Mouse (Mus musculus) spleen, adult 12 weeks (tissue): ENCODE results near the gene Serpine1.

Experiments used
- DNase-seq: peaks from one replicate; pipeline ENCODE4 v3.0.0; 2022; ENCODE audit warnings: low spot score

Serpine1 gene

DNA sequence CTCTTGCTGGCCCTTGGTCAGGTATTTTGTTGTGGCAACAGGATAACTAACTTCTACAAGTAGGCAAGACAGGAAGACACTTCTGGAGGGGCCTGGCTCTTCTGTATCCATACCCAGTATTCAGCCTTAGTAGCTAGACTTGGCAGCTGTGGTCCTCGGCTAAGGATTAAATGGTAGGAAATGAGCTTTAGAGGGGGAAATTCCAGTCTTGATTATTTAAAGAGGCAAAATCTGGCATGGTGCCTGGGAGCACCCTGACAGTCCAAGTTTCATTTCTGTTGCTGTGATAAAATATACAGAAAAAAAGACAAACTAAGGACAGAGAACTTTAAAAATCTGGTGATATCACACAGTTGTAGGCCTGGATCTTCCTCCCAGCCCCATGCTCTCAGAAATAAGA, 24.0 kb upstream of the Serpine1 start:
- DNase-seq: no peak

DNA sequence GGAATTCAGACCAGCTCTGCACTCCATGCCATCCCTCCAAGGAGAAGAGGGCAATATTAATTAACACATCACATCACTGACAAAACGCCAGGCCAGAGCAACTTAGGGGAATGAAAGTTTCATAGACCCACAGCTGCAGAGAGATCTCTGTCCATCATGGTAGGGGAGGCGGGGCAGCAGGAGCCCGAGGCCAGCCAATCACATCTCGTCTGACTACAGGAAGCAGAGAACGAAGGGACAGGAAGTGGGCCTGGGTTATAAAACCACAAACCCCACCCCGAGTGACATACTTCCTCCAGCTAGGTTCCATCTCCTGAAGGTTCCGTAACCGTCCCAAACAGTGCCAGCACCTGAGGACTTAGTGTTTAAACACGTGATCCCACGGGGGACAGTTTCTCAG, 23.1 kb upstream of the Serpine1 start:
- DNase-seq: no peak

DNA sequence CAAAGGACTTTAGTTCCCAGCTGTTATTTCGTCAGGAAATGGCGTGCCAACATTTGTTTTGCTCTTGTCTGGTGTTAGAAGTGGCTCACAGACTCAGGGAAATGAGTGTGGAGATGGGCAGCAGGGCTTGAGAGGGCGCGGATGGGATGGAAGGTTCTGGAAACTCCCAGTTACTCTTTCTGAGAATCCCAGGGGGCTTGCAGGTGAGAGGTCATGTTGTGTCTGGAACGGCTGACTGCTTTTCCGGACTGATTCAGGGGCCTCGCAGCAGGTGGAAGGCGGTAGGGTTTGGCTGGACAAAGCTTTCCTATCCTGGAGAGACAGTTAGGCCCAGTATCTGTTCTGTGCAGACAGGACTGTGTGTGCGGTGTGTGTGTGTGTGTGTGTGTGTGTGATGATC, 21.7 kb upstream of the Serpine1 start:
- DNase-seq: no peak

DNA sequence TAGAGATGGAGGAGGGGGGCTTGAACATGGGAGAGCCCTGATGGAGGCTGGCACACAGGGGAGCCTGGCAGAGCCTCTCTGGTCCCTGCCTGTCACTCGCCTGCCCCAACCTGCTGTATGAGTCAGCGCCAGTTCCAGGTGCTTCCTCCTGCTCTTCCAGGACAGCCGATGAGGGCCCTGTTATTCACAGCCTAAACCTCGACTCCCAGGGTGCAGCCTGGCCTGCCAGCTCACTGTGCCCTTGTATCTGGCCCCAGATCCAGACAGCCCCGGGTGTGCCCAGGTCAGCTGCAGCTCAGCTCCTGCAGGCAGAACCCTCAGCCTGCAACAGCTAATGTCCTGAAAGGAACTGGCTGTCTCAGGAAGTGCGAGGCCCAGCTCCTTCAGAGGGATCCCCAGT, 19.5 kb upstream of the Serpine1 start:
- no peak for DNase-seq

DNA sequence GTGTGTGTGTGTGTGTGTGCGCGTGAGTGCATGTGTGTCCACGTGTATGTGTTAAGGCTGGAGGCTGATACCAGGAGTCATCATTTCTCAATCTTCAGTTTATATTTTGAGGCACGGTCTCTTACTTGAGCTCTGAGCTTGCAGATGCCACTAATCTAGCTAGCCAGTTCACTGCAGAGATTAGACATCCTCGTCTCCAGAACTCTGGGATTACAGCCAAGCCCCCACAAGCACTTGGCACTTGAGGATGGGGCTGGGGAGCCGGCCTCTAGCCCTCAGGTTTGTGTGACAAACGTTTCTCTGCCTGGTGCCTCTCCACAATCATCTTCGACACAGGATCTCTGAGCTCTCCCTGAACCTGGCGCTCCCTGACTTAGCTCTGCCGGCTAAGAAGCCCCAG, 18.8 kb upstream of the Serpine1 start:
- no peak for DNase-seq

DNA sequence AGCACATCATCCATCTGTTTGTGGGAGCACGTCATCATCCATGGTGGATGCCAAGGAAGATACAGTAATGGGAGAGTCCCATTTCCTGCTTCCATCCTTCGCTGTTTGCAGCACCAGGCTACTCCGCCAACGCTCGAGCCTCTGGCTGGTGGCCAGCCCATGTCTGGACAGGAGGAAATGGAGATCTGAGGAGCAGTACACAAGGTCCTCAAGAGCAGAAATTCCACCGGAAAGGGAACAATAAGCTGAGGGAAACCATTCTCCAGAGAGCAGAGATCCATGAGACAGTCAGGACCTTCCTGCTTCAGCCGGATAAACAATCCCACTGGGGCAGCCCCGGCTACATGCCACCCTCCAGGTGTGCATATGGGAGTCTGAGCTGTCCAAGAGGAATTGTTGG, 15.3 kb upstream of the Serpine1 start:
- DNase-seq: no peak

DNA sequence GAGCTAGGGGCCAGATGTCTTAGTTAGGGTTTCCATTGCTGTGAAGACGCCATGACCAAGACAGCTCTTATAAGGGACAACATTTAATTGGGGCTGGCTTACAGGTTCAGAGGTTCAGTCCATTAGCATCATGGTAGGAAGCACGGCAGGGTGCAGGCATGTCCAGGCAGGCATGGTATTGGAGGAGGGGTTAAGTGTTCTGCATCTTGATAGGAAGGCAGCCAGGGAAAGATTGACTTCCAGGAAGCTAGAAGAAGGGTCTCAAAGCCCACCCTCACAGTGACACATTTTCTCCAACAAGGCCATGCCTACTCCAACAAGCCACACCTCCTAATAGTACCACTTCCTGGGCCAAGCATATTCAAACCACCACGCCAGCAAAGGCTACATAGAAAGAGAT, 13.7 kb upstream of the Serpine1 start:
- DNase-seq: no peak

DNA sequence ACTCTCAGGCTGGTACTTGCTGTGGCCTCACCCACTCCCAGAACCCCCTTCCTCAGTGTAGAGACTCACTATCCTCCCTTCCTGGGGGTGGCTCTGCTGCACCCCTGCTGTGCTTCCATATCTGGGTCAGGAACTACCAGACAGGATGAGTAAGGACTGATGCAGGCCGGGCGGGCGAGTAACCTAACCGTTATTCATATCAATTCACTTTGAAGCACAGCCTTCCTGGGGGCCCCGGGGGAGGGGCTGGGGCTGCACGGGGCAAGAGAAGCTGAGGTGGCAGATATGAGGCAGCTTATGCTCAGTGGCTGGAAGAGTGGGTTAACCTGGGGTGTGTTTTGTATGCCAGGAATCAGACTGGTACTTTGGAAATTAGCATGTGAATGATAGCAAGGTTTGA, 13.0 kb upstream of the Serpine1 start:
- no peak for DNase-seq

DNA sequence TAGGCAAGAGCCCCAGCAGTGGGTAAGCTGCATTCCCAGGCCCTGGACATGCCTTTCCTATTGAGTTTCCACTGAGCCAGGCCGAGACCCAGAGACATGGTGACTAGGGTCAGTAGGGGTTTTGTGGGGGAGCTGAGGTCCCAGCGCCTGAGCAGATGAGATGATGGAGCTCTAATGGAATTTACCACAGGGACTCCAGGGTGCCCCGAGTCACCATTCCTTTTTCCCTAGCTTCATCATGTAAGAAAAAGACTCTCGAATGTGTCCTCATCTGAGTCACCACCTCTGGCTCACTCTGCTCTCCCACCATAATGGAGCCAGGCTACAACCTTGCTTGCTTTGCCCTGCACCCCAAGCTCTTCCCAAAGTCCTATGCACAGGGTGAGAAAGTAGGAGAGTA, 11.0 kb upstream of the Serpine1 start:
- DNase-seq: no peak

DNA sequence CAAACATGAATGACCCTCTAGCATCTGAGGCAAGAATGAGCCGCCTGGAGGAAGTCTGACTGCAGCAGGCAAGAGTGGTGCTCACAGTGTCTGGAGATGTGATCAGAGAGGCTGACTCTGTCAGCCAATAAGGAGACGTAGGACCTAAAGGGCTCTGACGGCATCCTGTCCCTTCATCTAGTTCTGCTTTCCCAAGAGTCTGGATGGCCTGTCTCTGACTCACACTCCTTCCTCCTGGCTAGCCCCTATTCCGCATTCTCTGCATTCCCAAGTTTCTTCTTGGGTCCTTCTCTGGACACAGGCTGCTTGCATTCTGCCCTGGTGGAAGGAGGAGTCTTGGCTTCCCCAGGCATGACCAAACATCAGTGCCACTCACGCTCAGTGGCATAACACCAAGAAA, 7.8 kb upstream of the Serpine1 start:
- no peak for DNase-seq

DNA sequence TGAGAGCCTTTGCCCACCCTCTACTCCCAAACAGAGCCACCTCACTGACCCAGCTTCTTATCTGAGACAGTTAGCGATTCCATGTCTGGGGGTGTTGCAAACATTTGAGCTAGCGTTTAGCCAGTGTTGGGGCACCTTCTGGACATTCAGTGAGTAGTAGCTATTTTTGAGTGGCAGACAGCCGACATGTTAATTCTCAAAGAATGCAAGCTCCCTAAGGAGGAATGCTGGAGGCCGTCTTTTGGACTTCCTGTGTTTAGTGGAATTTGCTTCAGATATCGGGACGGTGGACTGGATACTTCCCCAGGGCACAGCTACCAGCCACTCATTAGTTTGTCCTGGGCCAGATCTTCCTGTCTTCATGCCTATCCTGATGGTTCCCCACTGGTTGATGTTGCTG, 6.5 kb upstream of the Serpine1 start:
- DNase-seq: no peak

DNA sequence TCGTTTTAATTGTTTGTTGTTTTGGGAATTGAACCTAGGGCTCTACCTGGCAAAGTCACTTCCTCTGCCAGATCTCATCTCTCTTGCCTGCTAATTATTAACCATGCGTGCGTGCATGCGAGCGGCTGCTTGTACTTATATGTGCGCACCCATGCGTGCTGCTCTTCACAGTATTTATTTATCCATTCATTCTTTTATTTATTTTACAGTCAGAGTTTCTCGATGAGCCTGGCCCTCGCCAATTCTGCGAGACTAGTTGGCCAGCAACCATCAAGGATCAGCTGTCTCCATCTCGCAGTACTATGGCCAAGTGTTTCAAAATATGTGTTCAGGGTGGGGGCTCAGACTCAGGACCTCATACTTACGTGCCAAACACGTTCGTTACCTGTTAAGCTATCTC, 6.0 kb upstream of the Serpine1 start:
- DNase-seq: no peak

DNA sequence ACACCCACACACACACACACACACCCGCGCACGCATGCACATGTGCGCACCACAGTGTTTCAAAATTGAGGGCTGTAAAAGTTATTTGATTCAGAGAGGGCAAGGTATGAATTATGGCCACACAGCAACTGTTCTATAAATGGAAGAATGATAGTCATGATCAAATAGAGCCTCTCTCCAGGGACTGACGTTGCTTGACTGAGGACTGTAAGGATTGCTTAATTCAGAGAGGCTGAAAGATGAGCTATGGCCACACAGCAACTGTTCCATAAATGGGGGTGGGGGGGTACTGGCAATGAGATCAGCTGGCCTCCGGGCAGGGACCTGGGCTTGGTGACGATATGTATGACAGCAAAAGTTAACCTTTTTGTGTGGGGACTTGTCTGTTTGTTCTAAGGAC, 5.1 kb upstream of the Serpine1 start:
- no peak for DNase-seq

DNA sequence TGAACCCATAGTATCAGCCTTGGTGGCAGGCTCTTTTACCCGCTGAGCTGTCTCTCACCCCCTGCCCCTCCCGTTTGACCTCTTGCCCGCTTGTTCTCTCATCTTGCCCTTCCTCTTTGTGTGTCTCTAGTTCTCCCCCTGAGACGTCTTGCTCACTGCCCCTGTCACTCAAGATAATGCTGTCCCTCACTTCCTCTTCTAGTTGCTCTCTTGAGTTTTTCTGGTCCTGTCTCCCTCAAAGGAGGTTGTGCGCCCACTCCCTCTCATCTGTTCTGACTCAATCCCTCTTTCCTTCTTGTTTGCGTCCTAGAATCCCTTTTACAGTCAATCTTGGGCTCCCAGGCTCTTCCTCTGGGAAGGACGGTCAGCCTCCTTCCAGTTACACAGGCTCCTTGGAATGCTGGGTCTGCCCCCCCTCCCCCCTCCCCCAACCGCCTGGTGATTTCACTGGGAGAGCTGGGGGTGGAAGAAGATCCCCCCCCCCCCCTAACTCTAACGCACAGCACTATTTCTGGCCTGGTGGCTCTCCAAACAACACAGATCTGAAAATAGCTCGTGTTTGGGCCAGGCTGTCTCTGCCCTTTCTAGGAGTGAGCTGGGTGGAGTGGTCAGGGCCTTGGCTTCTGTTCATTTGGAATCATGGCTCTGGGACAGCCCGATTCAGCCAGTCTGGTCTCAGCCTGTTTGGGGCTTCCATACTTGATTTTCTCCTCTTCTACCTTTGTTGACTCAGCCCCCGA, 4.3 kb upstream of the Serpine1 start:
- no peak for DNase-seq

DNA sequence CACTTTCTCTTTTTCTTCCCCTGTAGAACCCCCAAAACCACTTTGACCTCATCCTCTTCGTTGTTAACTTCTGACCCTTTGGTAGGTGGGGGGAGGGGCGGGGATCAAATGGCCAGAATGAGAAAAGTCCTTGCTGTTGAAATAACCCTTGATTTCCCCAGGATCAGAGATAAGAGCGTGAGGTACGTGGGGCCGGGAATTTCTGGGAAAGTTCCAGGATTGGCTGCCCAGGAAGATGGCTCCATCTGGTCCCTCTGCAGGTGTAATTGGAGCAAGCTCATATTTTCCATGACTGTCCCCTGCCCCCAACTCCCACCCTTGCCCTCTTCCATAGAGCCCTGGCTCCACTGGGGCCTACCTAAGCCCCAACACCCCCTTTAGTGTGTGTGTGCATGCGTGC, 3.7 kb upstream of the Serpine1 start:
- DNase-seq: no peak

DNA sequence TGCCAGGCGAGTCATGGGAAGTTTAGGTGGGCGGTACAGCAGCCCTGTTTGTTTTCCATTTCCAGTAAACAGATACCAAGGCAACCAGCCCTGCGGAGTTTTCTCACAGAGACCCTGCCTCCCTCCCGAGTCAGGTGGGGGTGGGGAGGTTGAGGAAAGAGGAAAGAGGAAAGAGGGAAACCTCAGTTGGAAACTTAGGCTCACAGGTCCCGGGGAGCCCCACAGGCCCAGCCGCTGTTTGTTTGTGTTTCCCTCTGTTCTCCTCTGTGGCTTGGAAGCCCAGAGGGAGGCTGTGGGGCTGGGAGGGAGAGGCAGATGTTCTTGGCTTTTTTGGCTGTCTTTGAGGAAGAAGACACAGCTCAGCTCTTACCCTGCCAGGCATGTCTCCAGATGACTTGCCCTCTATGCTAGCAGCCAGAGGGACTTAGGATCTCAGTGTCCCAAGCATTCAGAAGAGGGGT, 2.2 kb upstream of the Serpine1 start:
- no peak for DNase-seq

DNA sequence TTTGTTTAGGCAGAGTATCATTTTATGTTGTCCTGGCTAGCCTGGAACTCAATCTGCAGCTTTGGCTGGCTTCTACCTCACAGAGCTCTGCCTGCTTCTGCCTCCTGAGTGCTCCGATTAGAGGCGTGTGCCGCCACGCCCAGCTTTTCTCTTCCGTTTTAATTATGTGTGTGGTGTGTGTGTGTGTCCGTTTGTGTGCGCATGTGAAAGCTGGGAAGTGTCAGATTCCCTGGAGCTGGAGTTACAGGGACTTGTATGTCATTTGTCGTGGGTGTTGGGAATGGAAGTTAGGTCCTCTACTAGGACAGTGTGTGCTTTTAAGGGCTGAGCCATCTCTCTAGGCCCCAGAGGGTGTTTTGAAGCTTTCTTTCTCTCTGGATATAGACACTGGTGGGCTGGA, 1.1 kb upstream of the Serpine1 start:
- DNase-seq: no peak

DNA sequence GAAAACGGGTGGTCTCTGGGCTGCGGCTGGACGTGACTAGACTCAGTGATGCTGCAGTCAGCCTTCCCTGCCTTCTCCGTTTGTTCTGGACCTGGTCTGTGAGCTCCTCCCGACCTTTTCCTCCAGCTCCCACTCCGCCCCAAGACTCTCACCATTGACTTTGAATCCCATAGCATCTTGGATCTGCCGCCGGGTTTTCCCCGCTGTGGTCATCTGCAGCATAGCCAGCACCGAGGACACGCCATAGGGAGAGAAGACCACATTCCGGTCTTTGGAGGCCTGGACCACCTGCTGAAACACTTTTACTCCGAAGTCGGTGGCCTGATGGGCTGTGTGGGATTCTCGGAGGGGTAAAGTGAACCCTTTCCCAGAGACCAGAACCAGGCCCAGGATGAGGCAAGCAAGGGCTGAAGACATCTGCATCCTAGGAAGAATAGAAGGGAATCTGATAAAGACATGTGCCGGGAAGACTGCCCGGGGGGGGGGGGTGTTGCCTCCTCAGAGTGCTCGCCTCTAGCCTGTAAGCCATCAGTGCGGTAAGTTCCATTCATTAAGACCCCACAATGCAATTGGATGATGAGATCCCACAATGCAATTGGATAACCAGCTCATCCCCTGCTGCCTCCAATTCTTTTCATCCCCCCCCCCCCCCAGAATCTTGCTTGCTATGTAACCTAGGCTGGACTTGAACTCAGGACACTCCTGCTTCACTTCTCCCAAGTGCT, 1.0 kb downstream of the Serpine1 start:
- no peak for DNase-seq

DNA sequence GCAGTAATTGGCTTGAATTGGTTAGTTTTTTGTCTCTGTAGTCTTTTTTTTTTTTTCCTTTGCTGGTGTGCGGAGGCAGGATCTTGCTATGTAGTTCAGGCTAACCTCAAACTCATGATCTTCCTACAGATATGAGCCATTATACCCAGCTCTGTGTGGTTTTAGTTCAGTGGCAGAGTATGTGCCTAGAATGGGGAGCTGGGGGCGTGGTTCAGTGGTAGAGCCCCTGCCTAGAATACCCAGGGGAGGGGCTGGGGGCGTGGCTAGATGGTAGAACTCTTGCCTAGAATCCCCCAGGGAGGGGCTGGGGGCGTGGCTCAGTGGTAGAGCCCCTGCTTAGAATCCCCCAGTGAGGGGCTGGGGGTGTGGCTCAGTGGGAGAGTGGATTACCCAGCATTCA, 3.4 kb downstream of the Serpine1 start:
- no peak for DNase-seq

DNA sequence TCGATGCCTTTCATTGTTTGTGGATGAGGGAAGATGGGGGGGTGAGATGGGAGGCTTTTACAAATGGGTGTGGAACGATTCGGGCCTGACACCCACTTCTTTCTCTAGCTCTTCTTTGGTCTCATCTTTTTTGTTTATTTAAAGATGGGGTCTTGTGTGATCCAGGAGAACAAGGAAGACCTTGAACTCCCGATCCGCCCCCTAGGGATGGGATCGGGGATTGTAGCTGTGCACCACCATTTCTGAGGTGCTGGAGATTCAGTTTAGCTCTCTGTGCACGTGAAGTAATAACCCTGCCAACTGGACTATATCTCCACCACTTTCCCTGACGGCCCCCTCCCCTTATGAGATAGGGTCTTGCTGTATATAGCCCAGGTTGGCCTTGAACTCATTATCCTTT, 6.1 kb downstream of the Serpine1 start:
- no peak for DNase-seq

DNA sequence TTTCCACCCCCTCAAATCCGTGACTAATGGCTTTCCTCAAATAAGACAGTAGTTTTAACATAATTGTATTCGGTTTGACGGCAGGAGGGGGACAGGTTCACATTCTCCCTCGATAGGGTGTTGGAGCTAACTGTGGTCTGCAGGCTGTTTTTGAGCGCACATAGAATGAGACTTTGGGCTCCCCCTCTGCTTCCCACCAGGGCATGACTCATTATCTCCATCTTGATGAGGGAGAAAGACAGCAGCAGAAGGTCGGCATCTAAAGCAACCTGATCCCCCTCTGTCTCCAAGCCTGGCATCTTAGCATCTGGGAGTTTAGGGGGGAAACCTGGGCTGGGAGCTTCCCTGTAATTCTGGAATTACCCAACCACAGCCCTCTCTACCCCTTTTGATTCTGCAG, 6.6 kb downstream of the Serpine1 start:
- no peak for DNase-seq

DNA sequence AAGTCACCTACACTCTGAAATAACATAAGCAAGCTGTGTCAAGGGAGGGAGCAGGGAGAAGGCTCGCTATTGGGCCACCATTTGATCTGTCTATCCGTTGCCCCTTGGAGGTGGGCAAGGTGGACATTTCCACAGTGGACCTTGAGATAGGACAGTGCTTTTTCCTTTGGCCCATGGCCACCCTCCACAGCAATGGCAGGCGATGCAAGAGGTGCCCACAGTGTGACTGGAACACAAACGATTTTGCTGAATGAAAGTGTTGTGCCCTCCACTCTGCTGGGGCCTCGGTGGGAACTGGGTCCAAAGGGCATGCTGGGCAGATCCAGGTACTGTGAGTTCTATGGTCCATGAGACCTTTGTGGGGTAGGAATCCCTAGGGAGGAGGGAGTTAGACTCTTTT, 9.5 kb downstream of the Serpine1 start:
- DNase-seq: no peak

DNA sequence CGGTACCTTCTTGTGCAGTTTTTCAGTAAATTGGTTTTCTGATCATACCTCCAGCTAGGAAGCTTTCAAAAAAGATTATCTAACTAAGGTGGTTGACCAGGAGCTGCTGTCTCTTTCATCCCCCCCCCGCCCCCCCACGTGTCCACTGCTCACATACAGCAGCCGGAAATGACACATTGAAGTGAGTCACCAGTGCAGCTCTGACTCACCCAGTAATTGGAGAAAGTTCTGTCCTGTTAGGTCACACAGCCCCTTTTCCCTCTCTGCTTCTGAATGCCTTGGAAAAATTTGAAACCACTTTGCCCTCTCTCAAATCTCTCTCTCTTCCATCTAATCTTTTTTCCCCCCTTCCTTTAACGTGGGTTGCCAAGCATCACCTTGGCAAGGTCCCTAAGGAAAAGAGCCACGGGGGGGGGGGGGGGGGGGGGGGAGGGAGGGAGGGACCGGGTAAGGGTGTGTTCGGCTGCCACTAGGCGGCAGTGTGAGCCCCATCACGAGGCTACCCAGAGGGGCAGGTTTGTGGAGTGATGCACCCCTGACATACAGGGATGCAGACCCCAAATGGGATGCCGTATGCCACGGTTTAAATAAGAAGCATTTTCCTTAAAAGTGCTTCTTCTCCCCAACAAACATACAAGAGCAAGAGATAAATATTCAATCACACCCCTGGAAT, 10.1 kb downstream of the Serpine1 start:
- no peak for DNase-seq
